Mouse (Mus musculus) cerebellum, adult 2 months (tissue): Measurements from ENCODE around the gene H2-Q1.
"Not testable (repeated sequence)": the region's sequence is repeated elsewhere in the genome, so short reads cannot be mapped to it uniquely, and the experiment has no call there.

Source experiments
- CTCF ChIP-seq: fragments of 200-500 bp; IDR thresholded peaks from 2 replicates; pipeline ENCODE4 v1.5.1; 2011; ENCODE audit warnings: low read depth, mild to moderate bottlenecking, control low read depth, low read length, moderate library complexity, borderline replicate concordance; ENCODE audit not compliant: insufficient read depth
- POLR2A ChIP-seq: fragments of 200-500 bp; IDR thresholded peaks from 2 replicates; pipeline ENCODE4 v1.6.1; 2011; ENCODE audit warnings: low read length, control low read depth, borderline replicate concordance; ENCODE audit not compliant: insufficient read depth

DNA sequence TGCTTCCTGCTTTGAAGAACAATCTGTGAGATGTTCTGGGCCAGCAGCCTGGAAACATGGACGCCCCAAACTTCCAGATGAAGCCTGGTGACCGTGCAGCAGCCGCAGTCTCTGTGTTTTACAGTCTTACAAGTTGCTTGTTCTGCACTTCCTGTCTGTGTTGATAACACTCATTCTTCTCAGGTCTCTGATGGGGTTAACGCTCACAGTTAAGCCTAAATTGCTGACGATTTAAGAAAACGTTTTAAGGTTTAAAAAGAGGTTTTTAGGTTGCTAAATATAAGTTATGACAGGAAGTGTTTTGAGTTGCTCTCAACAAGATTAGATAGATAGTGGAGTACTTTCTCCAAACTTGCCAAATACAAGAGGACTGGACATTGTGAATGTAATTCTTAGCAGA is 33.1 kb downstream of the H2-Q1 start:
- not testable (repeated sequence) for TF ChIP-seq POLR2A, CTCF
